Mouse (Mus musculus) spleen, adult 2 months (tissue): ENCODE measurements around the gene Bcap31.

Experiments used
- CTCF ChIP-seq: fragments of 200-500 bp; IDR thresholded peaks from 2 replicates; pipeline ENCODE4 v1.5.1; 2011; ENCODE audit warnings: mild to moderate bottlenecking, inconsistent platforms; ENCODE audit not compliant: insufficient read depth, insufficient read length, insufficient replicate concordance; ENCODE audit errors: extremely low read depth
- POLR2A ChIP-seq: fragments of 200-500 bp; IDR thresholded peaks from 2 replicates; pipeline ENCODE4 v1.6.1; 2011; ENCODE audit warnings: low read depth, low read length, inconsistent platforms

DNA sequence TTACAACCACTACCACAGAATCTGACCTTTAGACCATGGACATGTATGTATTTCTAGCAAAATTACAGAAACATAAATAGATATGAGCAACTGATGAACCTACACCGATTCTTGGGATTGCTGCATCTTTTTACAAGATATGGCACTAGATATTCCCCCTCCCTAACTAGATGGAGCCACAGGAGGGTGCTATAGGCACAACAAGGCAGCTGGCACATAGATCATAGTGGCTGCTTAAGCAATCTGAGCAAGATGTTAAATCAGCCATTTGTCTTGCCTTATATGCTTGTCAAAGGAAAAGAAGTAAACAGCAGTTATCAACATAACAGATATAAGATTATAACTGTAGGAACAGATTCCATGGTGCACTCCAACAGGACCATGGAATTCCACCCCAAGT, 15.5 kb downstream of the Bcap31 start:
- TF ChIP-seq POLR2A (no peak), CTCF (no peak)
